Mouse (Mus musculus) heart, embryonic 14.5 days (tissue): Measurements from ENCODE around the gene Mgat4b. TPM values are rescaled to one million over a fixed set of nuclear protein-coding genes. Genes with fewer than 3 reads are reported as not detected.

Experiments
- ATAC-seq: fragments of 200-750 bp; cut with Nextera tagmentation; 2 replicates; pipeline ENCODE4 v1.8.0; 2017; ENCODE audit warnings: low read depth, moderate TSS enrichment; ENCODE audit not compliant: insufficient number of reproducible peaks, insufficient read depth, low FRiP score
- H3K27ac ChIP-seq, 2 experiments: fragments of 200-500 bp in 1 of 2; fragments of 300-500 bp in 1 of 2; sonication (generic) in 1 of 2; replicated peaks in 1 of 2; 2 replicates each; pipeline ENCODE4 v1.5.1; 2012 to 2014; ENCODE audit warnings: low read depth in 2 of 2, low read length in 2 of 2, control low read depth in 1 of 2, mild to moderate bottlenecking in 1 of 2, mixed read lengths in 1 of 2; ENCODE audit not compliant: control insufficient read depth in 1 of 2, insufficient read depth in 1 of 2
- H3K27me3 ChIP-seq: fragments of 300-500 bp; sonication (generic); 2 replicates; pipeline ENCODE4 v1.6.1; 2014; ENCODE audit warnings: mild to moderate bottlenecking, low read length, control low read depth; ENCODE audit not compliant: control insufficient read depth, insufficient read depth
- H3K36me3 ChIP-seq: fragments of 300-500 bp; sonication (generic); 2 replicates; pipeline ENCODE4 v1.6.1; 2014; ENCODE audit warnings: mild to moderate bottlenecking, control low read depth, low read length, mixed read lengths; ENCODE audit not compliant: control insufficient read depth, insufficient read depth
- H3K4me1 ChIP-seq, 2 experiments: fragments of 200-500 bp in 1 of 2; fragments of 300-500 bp in 1 of 2; sonication (generic) in 1 of 2; 2 replicates each; pipeline ENCODE4 v1.6.1; 2012 to 2014; ENCODE audit warnings: low read length in 2 of 2, control low read depth in 1 of 2, mixed read lengths in 1 of 2; ENCODE audit not compliant: control insufficient read depth in 2 of 2, insufficient read depth in 2 of 2
- H3K4me2 ChIP-seq: fragments of 300-500 bp; sonication (generic); 2 replicates; pipeline ENCODE4 v1.6.1; 2014; ENCODE audit warnings: mild to moderate bottlenecking, low read length
- H3K4me3 ChIP-seq, 2 experiments: fragments of 200-500 bp in 1 of 2; fragments of 300-500 bp in 1 of 2; sonication (generic) in 1 of 2; 2 replicates each; pipeline ENCODE4 v1.5.1; 2012 to 2014; ENCODE audit warnings: low read length in 2 of 2, mild to moderate bottlenecking in 2 of 2, control low read depth in 1 of 2, low read depth in 1 of 2, moderate library complexity in 1 of 2; ENCODE audit not compliant: control insufficient read depth in 1 of 2, insufficient read depth in 1 of 2
- H3K9ac ChIP-seq: fragments of 300-500 bp; sonication (generic); 2 replicates; pipeline ENCODE4 v1.6.1; 2014; ENCODE audit warnings: mild to moderate bottlenecking, low read length
- H3K9me3 ChIP-seq: fragments of 300-500 bp; sonication (generic); 2 replicates; pipeline ENCODE4 v1.6.1; 2016; ENCODE audit warnings: low read length, control low read depth; ENCODE audit not compliant: control insufficient read depth
- WGBS: fragments of 180-500 bp; shearing (Covaris S2); extraction: QIAGEN DNeasy Blood & Tissue Kit; methylation state at CpG from one replicate; pipeline ENCODE4 v1.1.7; 2014; 5-methylcytosine and 5-hydroxymethylcytosine counted together
- polyA plus RNA-seq: library from polyadenylated mRNA; unstranded; fragments of >200 nt; fragmentation: Nextera tagmentation; extraction: Ambion mirVana; gene quantifications from 2 replicates; pipeline ENCODE4 v1.2.1, GENCODE M21; 2014

Mgat4b gene
- polyA plus RNA-seq, 1 experiment from 2014 or later = 37.6 TPM

- H3K4me1 ChIP-seq = no peaks in the 10 kb centered on the region
- H3K27ac ChIP-seq = no peak overlapping the region
- 90% methylated on average over 9 of the region's 9 CpGs for WGBS
- H3K36me3 ChIP-seq = peaks cover 93% of the 10 kb centered on the region
- ATAC-seq = no peak
- H3K9me3 ChIP-seq = no peaks in the 10 kb centered on the region
- no peak overlapping the region for H3K4me3 ChIP-seq
- no peak overlapping the region for H3K4me2 ChIP-seq
- no peak overlapping the region for H3K9ac ChIP-seq
- no peaks in the 10 kb centered on the region for H3K27me3 ChIP-seq
Measured at GRCm38 (mm10) chr11:50203302-50203827, 7.3 kb upstream of the Mgat4b start.

GRCm38 (mm10) chr11:50205434-50205833, 5.3 kb upstream of the Mgat4b start:
- H3K4me3 ChIP-seq = no peak overlapping the region
- WGBS = 72% methylated on average over 3 of the region's 3 CpGs

GRCm38 (mm10) chr11:50206037-50206436, 4.7 kb upstream of the Mgat4b start:
- H3K9ac ChIP-seq = no peak overlapping the region
- no peak overlapping the region for H3K4me3 ChIP-seq
- H3K9me3 ChIP-seq = no peaks in the 10 kb centered on the region
- no peak overlapping the region for H3K4me2 ChIP-seq
- H3K27me3 ChIP-seq = no peaks in the 10 kb centered on the region
- H3K27ac ChIP-seq = no peak overlapping the region
- peaks cover 67% of the 10 kb centered on the region for H3K36me3 ChIP-seq
- H3K4me1 ChIP-seq = peaks cover 2 to 8% of the 10 kb centered on the region in 2 experiments; a peak in 3 of 4 replicates
- ATAC-seq = no peak
- 87% methylated on average over 2 of the region's 2 CpGs for WGBS

More at GRCm38 (mm10) chr11:50205434-50205833, 5.3 kb upstream of the Mgat4b start:
- Histone ChIP-seq H3K9ac (no peak overlapping the region), H3K27ac (no peak overlapping the region), H3K27me3 (no peaks in the 10 kb centered on the region), H3K9me3 (no peaks in the 10 kb centered on the region), H3K36me3 (peaks cover 73% of the 10 kb centered on the region), H3K4me1 (peaks cover 0 to 7% of the 10 kb centered on the region in 2 experiments; a peak in 2 of 4 replicates), H3K4me2 (no peak overlapping the region)
- no peak for ATAC-seq

- Histone ChIP-seq H3K9ac (no peak overlapping the region), H3K4me3 (no peak overlapping the region), H3K4me1 (peaks cover 5 to 16% of the 10 kb centered on the region in 2 experiments), H3K4me2 (no peak overlapping the region), H3K9me3 (no peaks in the 10 kb centered on the region), H3K27me3 (no peaks in the 10 kb centered on the region), H3K27ac (no peak overlapping the region), H3K36me3 (peaks cover 54% of the 10 kb centered on the region)
- 96% methylated on average over 14 of the region's 14 CpGs for WGBS
- no peak for ATAC-seq
Measured at GRCm38 (mm10) chr11:50207344-50207743, 3.3 kb upstream of the Mgat4b start.

GRCm38 (mm10) chr11:50208039-50208438, 2.7 kb upstream of the Mgat4b start:
- Histone ChIP-seq H3K27ac (no peak overlapping the region), H3K27me3 (no peaks in the 10 kb centered on the region), H3K9me3 (no peaks in the 10 kb centered on the region), H3K4me3 (no peak overlapping the region), H3K9ac (no peak overlapping the region), H3K4me1 (peaks cover 12 to 23% of the 10 kb centered on the region in 2 experiments), H3K4me2 (no peak overlapping the region), H3K36me3 (peaks cover 47% of the 10 kb centered on the region)
- ATAC-seq = no peak
- WGBS = 91% methylated on average over 5 of the region's 5 CpGs

GRCm38 (mm10) chr11:50210101-50210504, 587 bp upstream of the Mgat4b start:
- WGBS = under 1% methylated on average over 24 of the region's 24 CpGs
- peak overlapping the region; percentile 90 to 98 for H3K27ac ChIP-seq
- ATAC-seq = peak; percentile 81

GRCm38 (mm10) chr11:50211322-50212059, 801 bp downstream of the Mgat4b start:
- no peaks in the 10 kb centered on the region for H3K9me3 ChIP-seq
- peaks cover 29 to 42% of the 10 kb centered on the region in 2 experiments for H3K4me1 ChIP-seq
- no peaks in the 10 kb centered on the region for H3K27me3 ChIP-seq
- peak overlapping the region; percentile 71 to 91 for H3K4me3 ChIP-seq
- peak overlapping the region; percentile 10 to 98; a peak in 3 of 4 replicates for H3K27ac ChIP-seq
- H3K9ac ChIP-seq = peak overlapping the region; percentile 97
- H3K36me3 ChIP-seq = peaks cover 13% of the 10 kb centered on the region
- H3K4me2 ChIP-seq = peak overlapping the region; percentile 73
- WGBS = 88% methylated on average over 3 of the region's 3 CpGs
- ATAC-seq = no peak

More at GRCm38 (mm10) chr11:50210101-50210504, 587 bp upstream of the Mgat4b start:
- Histone ChIP-seq H3K4me2 (peak overlapping the region; percentile 73), H3K9me3 (no peaks in the 10 kb centered on the region), H3K36me3 (peaks cover 27% of the 10 kb centered on the region), H3K4me1 (peaks cover 18 to 30% of the 10 kb centered on the region in 2 experiments), H3K27me3 (no peaks in the 10 kb centered on the region), H3K4me3 (peak overlapping the region; percentile 71 to 91), H3K9ac (peak overlapping the region; percentile 97)
